Mouse (Mus musculus): ENCODE data around the gene Pde5a. TPM values are rescaled to one million over a fixed set of nuclear protein-coding genes. Genes with fewer than 3 reads are reported as not detected.
A peak's percentile ranks its signal among the peaks of the same experiment; 100 is the strongest.

Gene Pde5a
- polyA plus RNA-seq, 1 experiment from 2014 or later = 3.0 TPM

DNA sequence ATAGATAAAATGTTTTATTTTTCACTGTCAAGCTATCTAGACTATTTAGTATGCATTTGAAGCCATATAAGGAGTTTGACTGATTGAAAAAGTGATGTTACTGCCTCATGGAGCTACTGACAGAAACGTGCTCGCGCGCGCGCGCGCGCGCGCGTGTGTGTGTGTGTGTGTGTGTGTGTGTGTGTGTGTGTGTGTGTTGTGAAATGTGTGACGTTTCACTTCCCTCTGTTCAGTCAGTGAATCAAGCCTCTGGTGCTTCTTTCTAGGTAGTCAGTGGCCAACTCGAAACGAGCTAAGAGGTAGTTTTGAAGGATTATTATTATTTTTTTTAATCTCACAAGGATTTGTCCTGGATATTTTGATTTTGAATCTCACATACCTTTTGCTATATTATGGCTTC is 10.7 kb downstream of the Pde5a start:
- WGBS = over 99% methylated on average over 15 of the region's 15 CpGs
- H3K9ac ChIP-seq = no peak overlapping the region
- no peak overlapping the region for H3K4me2 ChIP-seq (replicated peaks)
- no peak overlapping the region for H3K4me3 ChIP-seq (replicated peaks; ENCODE audit: low read length)
- H3K27me3 ChIP-seq (ENCODE audit: control insufficient read depth, insufficient read depth, low read length) = no peaks in the 10 kb centered on the region
- H3K9me3 ChIP-seq (ENCODE audit: control insufficient read depth, low read length) = no peaks in the 10 kb centered on the region
- no peaks in the 10 kb centered on the region for H3K4me1 ChIP-seq (replicated peaks; ENCODE audit: control insufficient read depth, insufficient read depth, low read length)
- no peak for DNase-seq (ENCODE audit: low spot score)
- no peak for ATAC-seq (ENCODE audit: low FRiP score)
- no peaks in the 10 kb centered on the region for H3K36me3 ChIP-seq (replicated peaks; ENCODE audit: control insufficient read depth, insufficient read depth)
- H3K27ac ChIP-seq = no peak overlapping the region

DNA sequence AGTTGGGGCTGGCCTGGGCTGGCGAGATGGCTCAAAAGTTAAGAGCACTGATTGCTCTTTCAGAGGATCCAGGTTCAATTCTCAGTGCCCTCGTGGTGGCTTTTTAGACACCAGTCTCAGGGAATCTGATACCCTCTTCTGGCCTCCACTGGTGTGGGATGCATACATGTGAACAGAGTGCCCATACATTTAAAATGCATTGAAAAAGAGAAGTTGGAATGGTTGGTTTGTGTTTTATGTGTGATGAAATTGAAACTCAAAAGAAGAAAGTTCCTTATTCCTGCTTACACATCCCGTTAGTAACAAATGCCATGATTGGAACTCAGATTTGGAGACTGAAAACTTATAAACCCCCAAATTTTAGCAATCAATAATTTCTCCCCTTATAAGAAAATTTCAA is 15.5 kb downstream of the Pde5a start:
- peaks cover 26% of the 10 kb centered on the region for H3K9me3 ChIP-seq (ENCODE audit: control insufficient read depth, low read length)
- ATAC-seq (ENCODE audit: low FRiP score) = no peak
- H3K4me1 ChIP-seq (replicated peaks; ENCODE audit: control insufficient read depth, insufficient read depth, low read length) = no peaks in the 10 kb centered on the region
- WGBS = 88% methylated on average over 3 of the region's 3 CpGs
- H3K27ac ChIP-seq = no peak overlapping the region
- H3K27me3 ChIP-seq (ENCODE audit: control insufficient read depth, insufficient read depth, low read length) = no peaks in the 10 kb centered on the region
- DNase-seq (ENCODE audit: low spot score) = no peak
- no peaks in the 10 kb centered on the region for H3K36me3 ChIP-seq (replicated peaks; ENCODE audit: control insufficient read depth, insufficient read depth)
- H3K9ac ChIP-seq = no peak overlapping the region
- no peak overlapping the region for H3K4me3 ChIP-seq (replicated peaks; ENCODE audit: low read length)
- no peak overlapping the region for H3K4me2 ChIP-seq (replicated peaks)

DNA sequence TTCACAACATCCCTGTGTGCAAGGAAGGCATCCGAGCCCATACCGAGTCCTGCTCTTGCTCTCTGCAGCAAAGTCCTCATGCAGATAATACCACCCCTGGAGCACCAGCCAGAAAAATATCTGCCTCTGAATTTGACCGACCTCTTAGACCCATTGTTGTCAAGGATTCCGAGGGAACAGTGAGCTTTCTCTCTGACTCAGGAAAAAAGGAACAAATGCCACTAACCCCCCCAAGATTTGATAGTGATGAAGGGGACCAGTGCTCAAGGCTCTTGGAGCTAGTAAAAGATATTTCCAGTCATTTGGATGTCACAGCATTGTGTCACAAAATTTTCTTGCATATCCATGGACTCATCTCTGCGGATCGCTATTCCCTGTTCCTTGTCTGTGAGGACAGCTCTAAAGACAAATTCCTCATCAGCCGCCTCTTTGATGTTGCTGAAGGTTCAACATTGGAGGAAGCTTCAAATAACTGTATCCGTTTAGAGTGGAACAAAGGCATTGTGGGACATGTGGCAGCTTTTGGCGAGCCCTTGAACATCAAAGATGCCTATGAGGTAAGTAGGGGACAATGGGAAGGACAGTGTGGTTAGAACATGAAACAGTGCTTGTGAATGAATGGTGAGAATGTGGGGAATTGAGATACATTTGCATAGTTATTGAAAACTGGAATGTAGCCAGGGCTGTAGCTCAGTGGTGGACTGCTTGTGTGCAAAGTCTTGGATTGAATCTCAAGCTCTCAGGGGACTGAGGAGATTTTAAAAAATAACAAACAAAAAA is 19.4 kb downstream of the Pde5a start:
- no peak for ATAC-seq (ENCODE audit: low FRiP score)
- WGBS = 82% methylated on average over 9 of the region's 9 CpGs

DNA sequence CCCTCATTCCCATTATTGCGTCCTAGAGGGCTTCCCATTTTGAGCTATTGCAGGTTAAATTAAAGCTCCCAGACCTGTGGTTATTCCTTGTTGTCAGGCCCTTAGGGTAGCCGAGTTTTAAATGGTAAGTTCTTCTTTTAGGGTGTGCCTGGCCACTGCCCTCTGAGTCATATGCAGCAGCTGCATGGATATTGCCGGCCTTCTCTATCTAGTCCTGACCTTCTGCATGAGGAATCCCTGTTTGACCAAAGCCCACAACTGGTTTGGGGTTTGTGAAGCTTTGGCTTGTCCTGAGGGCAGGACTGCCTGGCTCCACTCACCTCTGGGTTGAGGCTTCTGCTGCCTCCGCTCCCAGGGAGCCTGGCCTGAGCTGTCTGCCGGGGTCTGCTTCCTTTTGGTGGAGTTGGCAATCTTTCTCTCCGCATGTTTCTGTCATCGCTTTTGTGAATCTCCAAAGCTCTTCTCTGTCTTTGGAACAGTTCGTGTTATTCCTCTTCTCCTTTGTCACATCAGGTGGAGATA is 34.6 kb downstream of the Pde5a start:
- no peaks in the 10 kb centered on the region for H3K36me3 ChIP-seq (replicated peaks; ENCODE audit: control insufficient read depth, insufficient read depth)
- no peak for ATAC-seq (ENCODE audit: low FRiP score)
- no peak overlapping the region for H3K9ac ChIP-seq
- H3K4me1 ChIP-seq (replicated peaks; ENCODE audit: control insufficient read depth, insufficient read depth, low read length) = no peaks in the 10 kb centered on the region
- DNase-seq (ENCODE audit: low spot score) = no peak
- no peaks in the 10 kb centered on the region for H3K9me3 ChIP-seq (ENCODE audit: control insufficient read depth, low read length)
- no peaks in the 10 kb centered on the region for H3K27me3 ChIP-seq (ENCODE audit: control insufficient read depth, insufficient read depth, low read length)
- no peak overlapping the region for H3K4me2 ChIP-seq (replicated peaks)
- 87% methylated on average over 8 of the region's 8 CpGs for WGBS
- no peak overlapping the region for H3K4me3 ChIP-seq (replicated peaks; ENCODE audit: low read length)
- H3K27ac ChIP-seq = no peak overlapping the region

More for the DNA sequence above, 19.4 kb downstream of the Pde5a start:
- Histone ChIP-seq H3K27me3 (ENCODE audit: control insufficient read depth, insufficient read depth, low read length) (no peaks in the 10 kb centered on the region), H3K36me3 (replicated peaks; ENCODE audit: control insufficient read depth, insufficient read depth) (no peaks in the 10 kb centered on the region), H3K4me3 (replicated peaks; ENCODE audit: low read length) (no peak overlapping the region), H3K9ac (no peak overlapping the region), H3K9me3 (ENCODE audit: control insufficient read depth, low read length) (peaks cover 26% of the 10 kb centered on the region), H3K4me1 (replicated peaks; ENCODE audit: control insufficient read depth, insufficient read depth, low read length) (no peaks in the 10 kb centered on the region), H3K27ac (no peak overlapping the region), H3K4me2 (replicated peaks) (no peak overlapping the region)
- DNase-seq (ENCODE audit: low spot score) = no peak

DNA sequence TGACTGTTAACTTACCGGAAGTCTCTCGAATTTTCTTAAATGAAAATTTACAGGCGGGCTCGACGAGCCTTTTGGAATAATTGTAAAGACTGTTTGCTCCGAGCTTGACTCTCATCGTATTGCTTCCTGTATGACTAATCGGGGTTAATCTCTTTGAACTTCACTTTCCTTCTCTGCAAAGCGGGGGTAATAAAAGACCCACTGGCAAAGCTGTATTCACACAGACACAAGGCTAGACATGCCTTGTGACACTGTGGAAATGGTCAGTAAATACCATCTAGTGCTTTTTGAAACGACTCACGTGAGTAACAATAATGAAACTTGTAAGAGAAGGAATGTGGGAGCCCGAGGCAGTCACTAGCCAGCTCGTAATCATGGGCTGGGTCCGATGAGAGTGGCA is 35.0 kb downstream of the Pde5a start:
- Histone ChIP-seq H3K9ac (no peak overlapping the region), H3K4me3 (replicated peaks; ENCODE audit: low read length) (no peak overlapping the region), H3K4me2 (replicated peaks) (no peak overlapping the region), H3K36me3 (replicated peaks; ENCODE audit: control insufficient read depth, insufficient read depth) (no peaks in the 10 kb centered on the region), H3K27me3 (ENCODE audit: control insufficient read depth, insufficient read depth, low read length) (no peaks in the 10 kb centered on the region), H3K4me1 (replicated peaks; ENCODE audit: control insufficient read depth, insufficient read depth, low read length) (no peaks in the 10 kb centered on the region), H3K9me3 (ENCODE audit: control insufficient read depth, low read length) (no peaks in the 10 kb centered on the region), H3K27ac (no peak overlapping the region)
- WGBS = 64% methylated on average over 14 of the region's 14 CpGs
- no peak for DNase-seq (ENCODE audit: low spot score)
- ATAC-seq (ENCODE audit: low FRiP score) = no peak

DNA sequence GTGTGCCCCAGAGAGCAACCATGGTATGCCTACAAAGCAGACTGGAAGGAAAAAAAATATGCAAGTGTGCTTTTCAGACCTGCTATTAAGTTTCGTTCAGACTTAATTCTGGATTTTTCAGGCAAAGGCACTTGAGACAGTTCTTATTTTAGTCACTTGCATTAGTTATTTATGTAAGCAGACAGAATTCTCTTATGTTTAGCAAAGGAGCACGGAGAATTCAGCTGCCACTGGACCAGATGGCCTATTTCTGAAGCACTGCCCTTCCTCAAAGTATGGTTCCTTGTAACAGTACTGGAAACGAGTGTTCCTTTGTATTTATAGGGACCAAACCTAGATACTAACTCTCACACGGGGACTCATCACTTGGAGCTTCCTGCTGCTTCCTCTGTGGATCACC is 38.2 kb downstream of the Pde5a start:
- WGBS = 56% methylated on average over 4 of the region's 4 CpGs
- H3K27me3 ChIP-seq (ENCODE audit: control insufficient read depth, insufficient read depth, low read length) = no peaks in the 10 kb centered on the region
- H3K9ac ChIP-seq = no peak overlapping the region
- H3K4me1 ChIP-seq (replicated peaks; ENCODE audit: control insufficient read depth, insufficient read depth, low read length) = no peaks in the 10 kb centered on the region
- no peak for ATAC-seq (ENCODE audit: low FRiP score)
- no peak for DNase-seq (ENCODE audit: low spot score)
- H3K4me2 ChIP-seq (replicated peaks) = no peak overlapping the region
- H3K4me3 ChIP-seq (replicated peaks; ENCODE audit: low read length) = no peak overlapping the region
- no peaks in the 10 kb centered on the region for H3K9me3 ChIP-seq (ENCODE audit: control insufficient read depth, low read length)
- H3K27ac ChIP-seq = no peak overlapping the region
- H3K36me3 ChIP-seq (replicated peaks; ENCODE audit: control insufficient read depth, insufficient read depth) = no peaks in the 10 kb centered on the region

DNA sequence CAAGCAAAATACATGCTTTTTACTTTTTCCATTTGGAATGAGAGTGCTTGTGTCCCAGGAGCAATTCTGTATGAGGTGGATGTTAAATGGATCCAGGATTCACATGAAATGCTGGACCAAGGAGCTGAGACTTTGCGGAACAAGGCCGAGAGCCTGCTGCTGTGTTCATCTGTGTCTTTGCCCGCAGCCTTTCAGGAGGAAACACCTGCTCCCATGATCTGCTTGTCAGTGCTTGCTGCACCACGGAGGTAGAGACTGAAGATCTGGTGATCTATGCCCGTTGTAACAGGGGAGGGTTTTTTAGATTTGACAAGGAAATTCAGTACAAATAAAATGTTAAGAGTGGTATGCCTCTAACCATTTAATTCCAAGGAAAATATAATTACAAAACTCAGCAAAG is 39.1 kb downstream of the Pde5a start:
- no peaks in the 10 kb centered on the region for H3K36me3 ChIP-seq (replicated peaks; ENCODE audit: control insufficient read depth, insufficient read depth)
- no peak for DNase-seq (ENCODE audit: low spot score)
- no peaks in the 10 kb centered on the region for H3K9me3 ChIP-seq (ENCODE audit: control insufficient read depth, low read length)
- no peak overlapping the region for H3K9ac ChIP-seq
- no peaks in the 10 kb centered on the region for H3K27me3 ChIP-seq (ENCODE audit: control insufficient read depth, insufficient read depth, low read length)
- no peak overlapping the region for H3K4me3 ChIP-seq (replicated peaks; ENCODE audit: low read length)
- WGBS = 57% methylated on average over 5 of the region's 5 CpGs
- ATAC-seq (ENCODE audit: low FRiP score) = no peak
- no peaks in the 10 kb centered on the region for H3K4me1 ChIP-seq (replicated peaks; ENCODE audit: control insufficient read depth, insufficient read depth, low read length)
- H3K4me2 ChIP-seq (replicated peaks) = no peak overlapping the region
- no peak overlapping the region for H3K27ac ChIP-seq

DNA sequence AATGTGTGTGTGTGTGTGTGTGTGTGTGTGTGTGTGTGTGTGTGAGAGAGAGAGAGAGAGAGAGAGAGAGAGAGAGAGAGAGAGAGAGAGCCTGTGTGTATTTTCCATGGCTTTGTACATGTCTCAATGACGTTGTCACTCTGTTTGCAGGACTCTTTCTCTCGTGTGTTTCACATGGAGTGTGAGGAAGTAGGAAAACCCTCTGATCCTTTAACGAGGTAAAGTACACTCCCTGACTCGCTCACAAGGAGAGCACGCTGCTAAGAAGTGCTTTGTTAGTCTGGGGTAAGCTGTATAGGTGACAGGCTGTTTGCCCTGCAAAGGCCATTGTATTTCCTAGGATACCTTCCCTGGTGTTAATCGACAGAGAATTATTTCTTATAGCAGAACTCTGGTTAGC is 52.7 kb downstream of the Pde5a start:
- WGBS = 73% methylated on average over 6 of the region's 6 CpGs
- Histone ChIP-seq H3K9ac (no peak overlapping the region), H3K9me3 (ENCODE audit: control insufficient read depth, low read length) (no peaks in the 10 kb centered on the region), H3K4me2 (replicated peaks) (no peak overlapping the region), H3K27me3 (ENCODE audit: control insufficient read depth, insufficient read depth, low read length) (no peaks in the 10 kb centered on the region), H3K4me1 (replicated peaks; ENCODE audit: control insufficient read depth, insufficient read depth, low read length) (no peaks in the 10 kb centered on the region), H3K27ac (no peak overlapping the region), H3K4me3 (replicated peaks; ENCODE audit: low read length) (no peak overlapping the region), H3K36me3 (replicated peaks; ENCODE audit: control insufficient read depth, insufficient read depth) (no peaks in the 10 kb centered on the region)
- no peak for DNase-seq (ENCODE audit: low spot score)
- ATAC-seq (ENCODE audit: low FRiP score) = no peak

DNA sequence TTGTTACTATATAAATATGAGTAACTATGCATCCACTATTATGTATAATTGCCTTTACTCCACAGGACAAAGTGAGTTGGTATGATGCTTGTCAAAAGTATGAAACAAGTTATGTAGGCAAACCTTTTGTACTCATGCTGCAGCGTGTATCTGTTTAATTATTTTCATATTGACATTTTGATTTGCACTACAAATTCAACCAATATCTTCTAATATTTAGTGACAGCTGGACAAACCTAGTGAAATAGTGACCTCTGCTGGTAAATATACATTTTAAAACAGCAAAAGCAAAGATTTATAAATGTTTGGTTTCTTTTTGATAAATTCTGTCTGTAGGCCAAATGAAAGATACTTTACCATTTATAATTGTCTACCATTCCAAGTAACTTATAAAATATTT is 55.5 kb downstream of the Pde5a start:
- Histone ChIP-seq H3K9me3 (ENCODE audit: control insufficient read depth, low read length) (no peaks in the 10 kb centered on the region), H3K9ac (no peak overlapping the region), H3K4me2 (replicated peaks) (no peak overlapping the region), H3K27me3 (ENCODE audit: control insufficient read depth, insufficient read depth, low read length) (no peaks in the 10 kb centered on the region), H3K4me1 (replicated peaks; ENCODE audit: control insufficient read depth, insufficient read depth, low read length) (no peaks in the 10 kb centered on the region), H3K27ac (no peak overlapping the region), H3K36me3 (replicated peaks; ENCODE audit: control insufficient read depth, insufficient read depth) (no peaks in the 10 kb centered on the region), H3K4me3 (replicated peaks; ENCODE audit: low read length) (no peak overlapping the region)
- ATAC-seq (ENCODE audit: low FRiP score) (no peak), DNase-seq (ENCODE audit: low spot score) (peak; percentile 64)
- WGBS = 57% methylated on average over 1 of the region's 1 CpGs

Measured in hindbrain, embryonic 14.5 days (tissue).